Mouse (Mus musculus) liver, embryonic 14.5 days (tissue): ENCODE results near the gene Ttc34.

Source experiments
- CTCF ChIP-seq: IDR thresholded peaks from 2 replicates; pipeline ENCODE4 v1.5.1; 2016; ENCODE audit warnings: antibody characterized with exemption, low read depth, control low read depth
- EP300 ChIP-seq: IDR thresholded peaks from 2 replicates; pipeline ENCODE4 v1.6.1; 2016; ENCODE audit warnings: antibody characterized with exemption, low read depth

DNA sequence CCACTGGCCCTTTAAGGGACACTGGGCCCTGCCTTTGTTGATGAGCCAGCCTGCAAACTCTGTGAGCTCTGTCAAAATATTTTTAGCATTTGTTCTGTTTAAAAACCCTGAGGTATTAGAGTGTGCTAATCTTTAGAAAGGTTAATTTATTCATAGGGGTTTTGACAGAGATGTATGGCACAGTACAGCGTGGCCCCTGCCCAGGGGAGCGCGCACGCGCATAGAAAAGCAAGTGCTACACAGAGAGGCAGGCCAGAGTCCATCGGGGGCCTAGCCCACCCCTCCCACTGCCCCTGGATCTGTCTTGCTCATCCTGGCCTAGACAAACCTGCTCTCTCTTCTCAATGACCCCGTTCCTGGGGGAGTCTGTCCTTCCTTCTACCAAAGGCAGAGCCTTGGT, 45.4 kb upstream of the Ttc34 start:
- TF ChIP-seq CTCF, result no peak
- TF ChIP-seq EP300, result no peak
